Mouse (Mus musculus): ENCODE data around the gene Mtmr6.
"Not testable (repeated sequence)": the region's sequence is repeated elsewhere in the genome, so short reads cannot be mapped to it uniquely, and the experiment has no call there.

Mtmr6 gene

DNA sequence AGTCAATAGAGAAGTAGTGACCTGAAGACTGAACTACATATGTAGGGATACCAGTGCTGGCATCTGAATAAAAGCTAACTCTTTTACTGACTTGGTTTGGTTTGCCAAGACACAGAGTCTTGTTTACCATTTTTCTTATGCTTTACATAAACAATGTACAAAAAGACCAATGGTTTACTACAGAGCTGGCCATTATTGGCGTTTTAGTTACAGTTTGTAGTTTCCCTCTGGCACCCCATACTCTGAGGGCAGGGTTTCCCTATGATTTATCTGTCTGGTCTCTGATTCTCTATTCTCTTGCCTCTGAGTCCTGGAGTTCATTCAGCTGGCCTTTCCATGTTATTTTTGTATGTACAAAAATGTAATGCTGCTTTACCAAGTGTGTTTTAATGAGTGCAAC, 30.5 kb downstream of the Mtmr6 start:
- DNase-seq (ENCODE audit: low spot score) = no peak

- no peak for DNase-seq (ENCODE audit: low spot score)
Measured at GRCm38 (mm10) chr14:60300224-60300991, 35.4 kb downstream of the Mtmr6 start.

- DNase-seq (ENCODE audit: low spot score) = no peak
Measured at GRCm38 (mm10) chr14:60301024-60301423, 36.0 kb downstream of the Mtmr6 start.

DNA sequence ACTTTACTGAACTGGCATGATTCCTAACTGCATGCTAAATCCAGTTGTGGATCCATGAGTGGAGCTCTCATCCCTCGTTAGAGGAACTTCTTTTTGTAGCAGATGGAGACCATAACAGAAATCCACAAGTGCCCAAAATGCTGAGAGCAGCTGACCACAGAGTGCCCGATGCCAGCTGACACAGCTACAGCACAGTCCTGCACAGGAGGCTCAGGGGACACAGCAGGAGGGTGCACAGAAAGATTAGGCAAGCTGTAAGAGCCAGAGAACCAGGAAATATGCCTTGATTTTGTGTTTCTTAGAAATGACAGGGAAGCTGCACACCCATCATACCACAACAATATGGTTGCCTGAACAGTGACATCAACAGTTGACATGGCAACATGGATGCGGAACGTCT, 37.4 kb downstream of the Mtmr6 start:
- no peak for DNase-seq (ENCODE audit: low spot score)

- DNase-seq (ENCODE audit: low spot score) = no peak
Measured at GRCm38 (mm10) chr14:60304441-60305220, 39.6 kb downstream of the Mtmr6 start.

DNA sequence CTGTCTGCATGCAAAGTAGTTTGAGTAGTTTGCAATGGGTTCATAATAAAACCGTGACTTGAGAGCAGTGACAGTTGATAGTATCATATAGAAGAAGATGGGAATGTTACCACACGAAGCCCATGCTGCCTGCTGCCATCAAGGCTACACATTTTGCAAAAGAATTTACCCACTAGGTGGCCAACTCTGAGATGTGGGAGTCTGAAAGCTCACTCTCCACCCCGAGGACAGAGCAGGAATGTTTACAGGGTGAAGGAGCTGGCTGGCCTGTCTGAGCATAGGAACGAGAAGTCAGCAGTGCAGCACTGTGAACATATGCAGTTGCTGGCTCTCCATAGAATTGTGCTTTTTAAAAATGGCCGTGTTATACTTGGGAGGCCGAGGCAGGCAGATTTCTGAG, 43.1 kb downstream of the Mtmr6 start:
- no peak for DNase-seq (ENCODE audit: low spot score)

- no peak for DNase-seq (ENCODE audit: low spot score)
Measured at GRCm38 (mm10) chr14:60310691-60311090, 45.7 kb downstream of the Mtmr6 start.

DNA sequence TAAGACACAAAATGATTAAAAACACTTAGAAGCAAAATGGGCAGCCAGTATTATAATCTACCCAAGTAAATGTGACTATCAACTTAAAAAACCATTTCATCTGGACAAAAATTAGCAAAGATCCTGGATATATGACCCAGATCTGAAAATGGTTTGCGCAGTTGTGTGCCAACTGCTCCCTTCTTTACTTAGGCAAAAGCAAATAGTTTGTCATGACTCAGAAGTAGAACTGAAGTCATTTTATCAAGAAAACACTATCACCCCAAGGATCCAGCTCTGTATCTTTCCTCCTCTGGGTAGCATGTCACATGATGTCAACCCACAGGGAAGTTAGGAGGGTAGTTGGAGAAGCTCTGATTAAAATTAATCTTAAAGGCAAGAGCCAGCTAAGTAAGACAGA, 54.2 kb downstream of the Mtmr6 start:
- no peak for DNase-seq (ENCODE audit: low spot score)

DNA sequence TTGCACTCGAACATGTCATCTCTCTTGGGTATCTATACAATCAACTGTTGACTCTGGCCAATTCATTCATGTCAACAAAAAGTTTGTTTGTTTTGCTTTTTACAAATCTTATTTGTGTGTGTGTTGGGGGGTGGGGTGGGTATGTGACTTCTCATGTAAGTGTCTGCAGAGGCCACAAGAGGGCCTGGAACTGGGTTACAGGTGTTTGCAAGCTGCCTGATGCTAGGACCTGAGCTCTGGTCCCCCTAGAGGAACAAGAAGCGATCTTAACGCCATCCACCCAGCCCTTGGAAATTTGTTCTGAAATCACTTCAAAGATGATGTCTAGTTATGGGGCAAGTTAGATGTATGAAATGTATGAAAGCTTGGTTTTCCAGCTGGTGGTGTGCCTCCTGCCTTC, 55.8 kb downstream of the Mtmr6 start:
- no peak for DNase-seq (ENCODE audit: low spot score)

DNA sequence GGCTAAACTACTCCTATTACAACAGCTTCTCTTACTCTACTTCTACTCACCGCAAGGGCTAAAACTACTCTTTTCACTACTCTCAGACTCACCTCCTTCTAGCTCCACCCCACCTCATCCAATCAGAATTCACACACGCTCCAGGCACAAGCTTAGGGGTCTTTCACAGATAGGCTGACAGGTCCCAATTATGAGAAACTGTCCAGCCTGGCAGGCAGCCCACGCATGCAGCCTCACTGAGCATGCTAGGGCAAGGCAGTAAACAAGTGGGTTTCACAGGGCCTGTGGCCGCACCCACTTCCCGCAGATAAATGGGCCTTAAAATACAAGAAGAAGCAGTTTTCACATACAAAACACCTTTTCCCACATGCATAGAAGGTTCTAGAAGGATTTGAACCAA, 75.0 kb downstream of the Mtmr6 start:
- not testable (repeated sequence) for DNase-seq (ENCODE audit: low spot score)

DNA sequence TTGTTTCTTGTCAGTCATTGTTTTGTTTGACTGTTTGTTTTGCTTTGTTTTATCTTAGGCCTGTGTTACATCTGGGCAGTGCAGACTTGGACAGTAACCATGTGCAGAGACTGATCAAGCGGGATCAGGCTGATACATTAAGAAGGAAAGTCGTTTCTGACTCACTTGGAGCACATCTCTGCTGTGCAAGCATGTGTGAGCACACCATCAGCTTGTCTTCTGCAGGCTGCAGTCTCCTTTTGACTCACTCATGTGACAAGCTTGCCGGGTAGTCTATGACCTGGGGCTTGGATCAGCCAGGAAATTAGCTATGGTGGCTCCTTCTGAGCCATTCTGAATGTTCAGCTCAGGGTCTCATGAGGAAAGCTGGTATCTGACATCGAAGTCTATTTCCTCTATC, 75.5 kb downstream of the Mtmr6 start:
- DNase-seq (ENCODE audit: low spot score) = no peak

DNA sequence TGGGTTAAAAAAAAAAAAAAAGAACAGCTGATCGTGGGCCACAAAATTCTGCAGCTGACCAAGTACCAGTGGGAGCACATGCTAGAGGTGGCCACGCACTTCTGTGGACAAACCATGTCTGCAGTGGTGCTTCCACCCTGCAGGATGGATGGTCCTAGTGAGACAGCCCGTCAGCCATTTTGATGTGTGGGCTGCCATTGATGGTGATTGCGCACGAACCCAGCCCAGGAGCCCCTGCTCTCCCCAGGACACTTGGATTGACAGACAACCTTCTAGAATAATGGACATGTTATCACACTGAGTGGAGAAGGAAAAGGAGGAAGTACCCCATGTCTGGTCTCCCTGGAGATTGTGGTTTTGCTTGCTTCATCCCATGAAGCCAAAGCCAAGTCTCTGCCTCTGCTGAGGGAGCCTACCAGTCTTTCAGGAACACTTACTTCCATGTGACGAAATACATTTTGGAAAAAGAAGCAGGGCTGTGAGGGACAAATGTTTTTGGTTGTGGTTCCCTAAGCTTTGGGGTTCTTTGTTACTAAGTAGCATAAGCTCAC, 80.4 kb downstream of the Mtmr6 start:
- DNase-seq (ENCODE audit: low spot score) = no peak
